Mouse (Mus musculus): Measurements from ENCODE around the gene Sept9. TPM values are rescaled to one million over a fixed set of nuclear protein-coding genes. Genes with fewer than 3 reads are reported as not detected.

Gene Sept9
- polyA plus RNA-seq, 1 experiment from 2014 or later = 78.9 TPM

- H3K27me3 ChIP-seq (ENCODE audit: control insufficient read depth, insufficient read depth, low read length) = no peaks in the 10 kb centered on the region
- no peak overlapping the region for H3K4me3 ChIP-seq (ENCODE audit: low read depth, low read length)
- H3K4me2 ChIP-seq = peak overlapping the region; percentile 18; the same call in 1 of the 2 replicates
- H3K27ac ChIP-seq (ENCODE audit: low read depth, low read length) = peak overlapping the region; percentile 22; the same call in 1 of the 2 replicates
- H3K9ac ChIP-seq (ENCODE audit: low read depth, low read length) = peak overlapping the region; percentile 28; the same call in 1 of the 2 replicates
- H3K36me3 ChIP-seq (ENCODE audit: control insufficient read depth, insufficient read depth, low read length) = peaks cover 15% of the 10 kb centered on the region
- H3K4me1 ChIP-seq (ENCODE audit: control insufficient read depth, insufficient read depth, low read length) = peaks cover 62% of the 10 kb centered on the region
- no peaks in the 10 kb centered on the region for H3K9me3 ChIP-seq (replicated peaks; ENCODE audit: control insufficient read depth, low read length)
- ATAC-seq (replicated peaks; ENCODE audit: insufficient number of reproducible peaks, low FRiP score, low TSS enrichment) = no peak
- WGBS (ENCODE audit: insufficient replicate concordance) = 43% methylated on average over 20 of the region's 20 CpGs
These were observed 150.2 kb downstream of the Sept9 start for GRCm38 (mm10) chr11:117349429-117350363.

- peaks cover 52% of the 10 kb centered on the region for H3K4me1 ChIP-seq (ENCODE audit: control insufficient read depth, insufficient read depth, low read length)
- H3K36me3 ChIP-seq (ENCODE audit: control insufficient read depth, insufficient read depth, low read length) = peaks cover 24% of the 10 kb centered on the region
- WGBS (ENCODE audit: insufficient replicate concordance) = 65% methylated on average over 11 of the region's 11 CpGs
- H3K9me3 ChIP-seq (replicated peaks; ENCODE audit: control insufficient read depth, low read length) = no peaks in the 10 kb centered on the region
- peak overlapping the region; percentile 28; the same call in 1 of the 2 replicates for H3K9ac ChIP-seq (ENCODE audit: low read depth, low read length)
- H3K4me3 ChIP-seq (ENCODE audit: low read depth, low read length) = no peak overlapping the region
- ATAC-seq (replicated peaks; ENCODE audit: insufficient number of reproducible peaks, low FRiP score, low TSS enrichment) = no peak
- H3K27me3 ChIP-seq (ENCODE audit: control insufficient read depth, insufficient read depth, low read length) = no peaks in the 10 kb centered on the region
- 0 out of 2 replicates have a peak overlapping the region, but pooled peaks have one; percentile 22 for H3K27ac ChIP-seq (ENCODE audit: low read depth, low read length)
- H3K4me2 ChIP-seq = no peak overlapping the region
These were observed 151.2 kb downstream of the Sept9 start for GRCm38 (mm10) chr11:117350462-117351222.

DNA sequence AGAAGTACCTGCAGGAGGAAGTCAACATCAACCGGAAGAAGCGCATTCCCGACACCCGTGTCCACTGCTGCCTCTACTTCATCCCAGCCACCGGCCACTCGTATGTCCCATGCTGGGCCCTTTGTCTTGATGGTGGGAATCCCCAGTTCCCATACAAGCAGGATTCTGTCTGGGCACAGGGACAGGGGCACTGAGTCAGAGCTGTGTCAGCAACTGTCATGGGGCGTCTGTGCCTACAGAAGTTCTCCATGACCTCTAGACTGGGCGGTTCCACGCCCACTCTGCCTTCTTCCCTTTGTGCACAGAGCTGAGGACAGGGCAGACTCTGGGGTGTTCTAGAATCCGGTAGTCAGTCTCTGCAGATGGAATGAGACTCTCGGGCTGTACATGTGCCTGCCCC lies 153.7 kb downstream of the Sept9 start:
- Histone ChIP-seq H3K27me3 (ENCODE audit: control insufficient read depth, insufficient read depth, low read length) (no peaks in the 10 kb centered on the region), H3K9me3 (replicated peaks; ENCODE audit: control insufficient read depth, low read length) (no peaks in the 10 kb centered on the region), H3K4me2 (no peak overlapping the region), H3K27ac (ENCODE audit: low read depth, low read length) (no peak overlapping the region), H3K4me3 (ENCODE audit: low read depth, low read length) (no peak overlapping the region), H3K9ac (ENCODE audit: low read depth, low read length) (no peak overlapping the region), H3K36me3 (ENCODE audit: control insufficient read depth, insufficient read depth, low read length) (peaks cover 42% of the 10 kb centered on the region), H3K4me1 (ENCODE audit: control insufficient read depth, insufficient read depth, low read length) (peaks cover 27% of the 10 kb centered on the region)
- no peak for ATAC-seq (replicated peaks; ENCODE audit: insufficient number of reproducible peaks, low FRiP score, low TSS enrichment)
- 89% methylated on average over 11 of the region's 11 CpGs for WGBS (ENCODE audit: insufficient replicate concordance)

DNA sequence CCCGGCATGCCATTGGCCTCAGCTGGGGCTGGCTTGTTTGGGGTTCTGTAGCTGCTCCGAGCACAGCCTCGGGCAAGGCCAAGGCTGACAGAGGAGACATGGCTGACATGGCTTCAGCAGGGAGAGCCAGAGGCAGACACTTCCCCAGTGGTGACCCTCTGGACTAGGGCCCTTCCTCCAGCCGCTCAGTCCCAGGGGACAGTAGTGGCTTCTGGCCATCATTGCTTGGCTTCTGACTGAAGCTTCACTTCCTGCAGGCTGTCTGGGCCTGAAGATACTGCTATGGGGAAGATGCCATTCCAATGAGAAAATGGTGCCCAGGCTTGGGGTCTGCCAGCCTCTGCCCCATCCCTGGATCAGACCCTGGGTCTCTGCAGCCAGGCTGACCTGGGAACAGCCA lies 154.6 kb downstream of the Sept9 start:
- Histone ChIP-seq H3K4me3 (ENCODE audit: low read depth, low read length) (no peak overlapping the region), H3K4me1 (ENCODE audit: control insufficient read depth, insufficient read depth, low read length) (peaks cover 17% of the 10 kb centered on the region), H3K4me2 (no peak overlapping the region), H3K36me3 (ENCODE audit: control insufficient read depth, insufficient read depth, low read length) (peaks cover 46% of the 10 kb centered on the region), H3K27ac (ENCODE audit: low read depth, low read length) (no peak overlapping the region), H3K27me3 (ENCODE audit: control insufficient read depth, insufficient read depth, low read length) (no peaks in the 10 kb centered on the region), H3K9me3 (replicated peaks; ENCODE audit: control insufficient read depth, low read length) (no peaks in the 10 kb centered on the region), H3K9ac (ENCODE audit: low read depth, low read length) (no peak overlapping the region)
- WGBS (ENCODE audit: insufficient replicate concordance) = 84% methylated on average over 4 of the region's 4 CpGs
- ATAC-seq (replicated peaks; ENCODE audit: insufficient number of reproducible peaks, low FRiP score, low TSS enrichment) = no peak

GRCm38 (mm10) chr11:117356937-117357336 lies 157.5 kb downstream of the Sept9 start:
- H3K27me3 ChIP-seq (ENCODE audit: control insufficient read depth, insufficient read depth, low read length) = no peaks in the 10 kb centered on the region
- H3K27ac ChIP-seq (ENCODE audit: low read depth, low read length) = no peak overlapping the region
- no peak overlapping the region for H3K4me2 ChIP-seq
- H3K9ac ChIP-seq (ENCODE audit: low read depth, low read length) = no peak overlapping the region
- 75% methylated on average over 3 of the region's 3 CpGs for WGBS (ENCODE audit: insufficient replicate concordance)
- H3K9me3 ChIP-seq (replicated peaks; ENCODE audit: control insufficient read depth, low read length) = no peaks in the 10 kb centered on the region
- H3K4me3 ChIP-seq (ENCODE audit: low read depth, low read length) = no peak overlapping the region
- H3K4me1 ChIP-seq (ENCODE audit: control insufficient read depth, insufficient read depth, low read length) = no peaks in the 10 kb centered on the region
- peaks cover 62% of the 10 kb centered on the region for H3K36me3 ChIP-seq (ENCODE audit: control insufficient read depth, insufficient read depth, low read length)
- no peak for ATAC-seq (replicated peaks; ENCODE audit: insufficient number of reproducible peaks, low FRiP score, low TSS enrichment)

DNA sequence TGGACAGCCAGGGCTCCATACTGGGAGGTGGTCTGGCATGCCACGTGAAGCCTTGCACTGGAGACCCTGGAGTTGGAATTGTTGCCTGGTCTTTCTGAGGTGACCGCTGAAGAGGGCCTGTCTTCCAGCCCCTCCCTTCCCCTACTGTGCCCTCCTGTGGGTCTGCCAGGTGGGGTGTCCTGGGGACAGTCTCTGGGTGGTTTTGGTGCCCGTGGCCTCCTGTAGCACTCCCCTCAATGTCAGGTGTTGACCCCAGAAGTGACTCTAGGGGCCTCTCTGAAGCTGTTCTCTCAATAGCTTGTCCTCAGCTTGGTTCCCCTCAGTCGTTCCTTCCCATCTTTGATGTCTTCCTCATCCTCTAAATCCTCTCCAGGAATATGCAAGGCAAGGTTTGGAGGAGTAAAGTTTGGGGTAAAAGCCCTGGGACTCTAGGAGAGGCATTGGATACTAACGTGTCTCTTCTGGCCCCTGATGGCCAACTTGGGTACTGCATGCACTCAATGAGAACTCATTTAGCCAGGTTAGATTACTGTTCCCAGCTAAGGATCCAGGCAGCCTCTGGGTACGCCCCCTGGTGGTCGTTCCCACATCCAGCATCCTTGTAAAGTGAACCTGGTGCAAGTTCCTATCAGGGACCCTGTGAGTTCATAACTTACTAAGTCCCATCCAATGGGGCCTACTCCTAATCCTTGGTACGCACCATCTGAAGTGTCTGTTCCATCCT lies 158.6 kb downstream of the Sept9 start:
- H3K4me3 ChIP-seq (ENCODE audit: low read depth, low read length) = no peak overlapping the region
- no peaks in the 10 kb centered on the region for H3K9me3 ChIP-seq (replicated peaks; ENCODE audit: control insufficient read depth, low read length)
- H3K4me2 ChIP-seq = no peak overlapping the region
- H3K27me3 ChIP-seq (ENCODE audit: control insufficient read depth, insufficient read depth, low read length) = no peaks in the 10 kb centered on the region
- H3K27ac ChIP-seq (ENCODE audit: low read depth, low read length) = no peak overlapping the region
- H3K9ac ChIP-seq (ENCODE audit: low read depth, low read length) = no peak overlapping the region
- 34% methylated on average over 8 of the region's 8 CpGs for WGBS (ENCODE audit: insufficient replicate concordance)
- peaks cover 62% of the 10 kb centered on the region for H3K36me3 ChIP-seq (ENCODE audit: control insufficient read depth, insufficient read depth, low read length)
- no peaks in the 10 kb centered on the region for H3K4me1 ChIP-seq (ENCODE audit: control insufficient read depth, insufficient read depth, low read length)
- peak; percentile 56 for ATAC-seq (replicated peaks; ENCODE audit: insufficient number of reproducible peaks, low FRiP score, low TSS enrichment)

GRCm38 (mm10) chr11:117359161-117359560 lies 159.7 kb downstream of the Sept9 start:
- Histone ChIP-seq H3K27ac (ENCODE audit: low read depth, low read length) (no peak overlapping the region), H3K4me3 (ENCODE audit: low read depth, low read length) (no peak overlapping the region), H3K36me3 (ENCODE audit: control insufficient read depth, insufficient read depth, low read length) (peaks cover 57% of the 10 kb centered on the region), H3K27me3 (ENCODE audit: control insufficient read depth, insufficient read depth, low read length) (no peaks in the 10 kb centered on the region), H3K9ac (ENCODE audit: low read depth, low read length) (no peak overlapping the region), H3K9me3 (replicated peaks; ENCODE audit: control insufficient read depth, low read length) (no peaks in the 10 kb centered on the region), H3K4me1 (ENCODE audit: control insufficient read depth, insufficient read depth, low read length) (no peaks in the 10 kb centered on the region), H3K4me2 (no peak overlapping the region)
- no peak for ATAC-seq (replicated peaks; ENCODE audit: insufficient number of reproducible peaks, low FRiP score, low TSS enrichment)
- 73% methylated on average over 10 of the region's 10 CpGs for WGBS (ENCODE audit: insufficient replicate concordance)

DNA sequence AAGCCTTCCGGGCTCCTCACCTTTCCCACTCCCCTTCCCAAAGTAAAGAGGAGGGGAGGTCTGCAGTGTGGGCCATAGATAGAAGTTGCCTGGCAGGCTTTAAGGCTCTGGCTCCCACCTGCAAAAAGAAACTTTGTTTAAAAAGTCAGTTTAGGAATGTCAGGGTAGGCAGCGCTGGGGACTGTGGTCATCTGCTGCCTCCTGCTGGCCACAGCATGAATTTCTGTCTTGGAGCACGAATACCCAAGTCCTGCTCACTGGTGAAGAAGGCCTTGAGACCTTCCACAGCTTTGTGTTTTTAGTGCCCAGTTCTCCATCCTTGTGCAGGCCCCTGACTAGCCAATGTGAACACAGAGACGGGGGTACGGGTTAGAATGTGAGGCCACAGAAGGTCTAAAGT lies 160.4 kb downstream of the Sept9 start:
- Histone ChIP-seq H3K4me2 (no peak overlapping the region), H3K27ac (ENCODE audit: low read depth, low read length) (no peak overlapping the region), H3K9ac (ENCODE audit: low read depth, low read length) (no peak overlapping the region), H3K27me3 (ENCODE audit: control insufficient read depth, insufficient read depth, low read length) (no peaks in the 10 kb centered on the region), H3K4me3 (ENCODE audit: low read depth, low read length) (no peak overlapping the region), H3K9me3 (replicated peaks; ENCODE audit: control insufficient read depth, low read length) (no peaks in the 10 kb centered on the region), H3K36me3 (ENCODE audit: control insufficient read depth, insufficient read depth, low read length) (peaks cover 51% of the 10 kb centered on the region), H3K4me1 (ENCODE audit: control insufficient read depth, insufficient read depth, low read length) (no peaks in the 10 kb centered on the region)
- ATAC-seq (replicated peaks; ENCODE audit: insufficient number of reproducible peaks, low FRiP score, low TSS enrichment) = no peak
- 53% methylated on average over 5 of the region's 5 CpGs for WGBS (ENCODE audit: insufficient replicate concordance)
